Mouse (Mus musculus) bone marrow macrophage, adult 2 months (primary cell): ENCODE data around the gene Gm29776.

ENCODE experiments used
- CTCF ChIP-seq: IDR thresholded peaks from 2 replicates; pipeline ENCODE4 v1.5.1; 2012; ENCODE audit warnings: low read depth, mild to moderate bottlenecking, low read length, moderate library complexity
- POLR2A ChIP-seq: IDR thresholded peaks from 2 replicates; pipeline ENCODE4 v1.6.1; 2012; ENCODE audit warnings: mild to moderate bottlenecking, low read depth, low read length, borderline replicate concordance

- no peak for TF ChIP-seq POLR2A
- no peak for TF ChIP-seq CTCF
Observed at GRCm38 (mm10) chr14:54643011-54643410, 55.6 kb downstream of the Gm29776 start.
